Mouse (Mus musculus) CH12.LX (cell line): ENCODE measurements around the gene Gng12. TPM values are rescaled to one million over a fixed set of nuclear protein-coding genes. Genes with fewer than 3 reads are reported as not detected.
A peak's percentile ranks its signal among the peaks of the same experiment; 100 is the strongest.

Experiments
- DNase-seq: peaks from one replicate; pipeline ENCODE4 v3.0.0-alpha.2; 2013; ENCODE audit errors: extremely low read depth
- H3K27ac ChIP-seq: 2 replicates; pipeline ENCODE4 v1.5.1; 2012; ENCODE audit warnings: low read depth, mild to moderate bottlenecking, control low read depth, moderate library complexity; ENCODE audit not compliant: insufficient read depth
- H3K27me3 ChIP-seq: replicated peaks from 2 replicates; pipeline ENCODE3; 2012; ENCODE audit warnings: inconsistent platforms
- H3K36me3 ChIP-seq, 2 experiments: replicated peaks in 1 of 2; 2 replicates each; pipeline versions ENCODE3 to v1.6.1; 2012; ENCODE audit warnings: inconsistent platforms in 1 of 2, low read length in 1 of 2, mild to moderate bottlenecking in 1 of 2, mixed read lengths in 1 of 2, moderate library complexity in 1 of 2; ENCODE audit not compliant: control insufficient read depth in 1 of 2, insufficient read depth in 1 of 2
- H3K4me1 ChIP-seq, 2 experiments: 2 replicates each; pipeline ENCODE4 v1.6.1; 2012; ENCODE audit warnings: inconsistent platforms in 1 of 2, moderate library complexity in 1 of 2; ENCODE audit not compliant: insufficient read depth in 2 of 2, control insufficient read depth in 1 of 2
- H3K4me2 ChIP-seq: 2 replicates; pipeline ENCODE4 v1.6.1; 2012; ENCODE audit warnings: low read depth, mild to moderate bottlenecking, control low read depth; ENCODE audit not compliant: poor library complexity, insufficient read depth, severe bottlenecking
- H3K4me3 ChIP-seq, 3 experiments: fragments of 150-350 bp in 1 of 3; sonication (generic) in 1 of 3; replicated peaks in 1 of 3; 2 replicates each; pipeline versions ENCODE3 to v1.5.1; 2011 to 2012; ENCODE audit warnings: low read depth in 2 of 3, low read length in 2 of 3, mild to moderate bottlenecking in 2 of 3, moderate library complexity in 2 of 3, control low read depth in 1 of 3, improper control_type of control experiment in 1 of 3, inconsistent platforms in 1 of 3, mixed read lengths in 1 of 3; ENCODE audit not compliant: poor library complexity in 1 of 3
- H3K79me2 ChIP-seq: replicated peaks from 2 replicates; pipeline ENCODE4 v1.6.1; 2012; ENCODE audit warnings: mild to moderate bottlenecking, moderate library complexity; ENCODE audit not compliant: control insufficient read depth, poor library complexity, insufficient read depth, severe bottlenecking; ENCODE audit errors: extremely low read depth
- H3K9ac ChIP-seq: 2 replicates; pipeline ENCODE4 v1.6.1; 2012; ENCODE audit warnings: low read depth, mild to moderate bottlenecking, control low read depth, moderate library complexity; ENCODE audit not compliant: insufficient read depth
- H3K9me3 ChIP-seq: replicated peaks from 2 replicates; pipeline ENCODE3; 2012; ENCODE audit warnings: low read length, inconsistent platforms, mixed read lengths
- BHLHE40 ChIP-seq: IDR thresholded peaks from 2 replicates; pipeline ENCODE4 v1.6.1; 2011; ENCODE audit warnings: mild to moderate bottlenecking, low read depth, low read length, improper control_type of control experiment
- CTCF ChIP-seq, 2 experiments: IDR thresholded peaks in 1 of 2; conservative IDR thresholded peaks in 1 of 2; 2 replicates each; pipeline ENCODE4 v1.5.1; 2011 to 2012; ENCODE audit warnings: low read depth in 2 of 2, low read length in 2 of 2, improper control_type of control experiment in 1 of 2, inconsistent platforms in 1 of 2, mild to moderate bottlenecking in 1 of 2, moderate library complexity in 1 of 2
- ELF1 ChIP-seq: IDR thresholded peaks from 2 replicates; pipeline ENCODE4 v1.6.1; 2014; ENCODE audit warnings: low read depth, mild to moderate bottlenecking, inconsistent platforms, low read length, improper control_type of control experiment
- ETS1 ChIP-seq: conservative IDR thresholded peaks from 2 replicates; pipeline ENCODE4 v1.6.1; 2012; ENCODE audit warnings: low read depth, mild to moderate bottlenecking, inconsistent platforms, low read length, improper control_type of control experiment, moderate library complexity
- IRF4 ChIP-seq: IDR thresholded peaks from 2 replicates; pipeline ENCODE4 v1.6.1; 2014; ENCODE audit warnings: low read depth, mild to moderate bottlenecking, inconsistent platforms, low read length, improper control_type of control experiment
- MEF2A ChIP-seq: IDR thresholded peaks from 2 replicates; pipeline ENCODE4 v1.6.1; 2014; ENCODE audit warnings: low read depth, mild to moderate bottlenecking, inconsistent platforms, low read length, improper control_type of control experiment, borderline replicate concordance
- POLR2A ChIP-seq: IDR thresholded peaks from 2 replicates; pipeline ENCODE4 v1.6.1; 2011; ENCODE audit warnings: low read depth, mild to moderate bottlenecking, improper control_type of control experiment, low read length
- ZMIZ1 ChIP-seq: IDR thresholded peaks from 2 replicates; pipeline ENCODE4 v1.6.1; 2012; ENCODE audit warnings: low read depth, mild to moderate bottlenecking, inconsistent platforms, low read length, improper control_type of control experiment
- dilution Hi-C: fragments of 300-500 bp; cut with MboI; formaldehyde crosslinking; loops from 2 replicates; pipeline ENCODE4 v1.14.3; 2020; ENCODE audit warnings: low sequenced_read_pairs; ENCODE audit not compliant: extremely low pct_unique_long_range_greater_than_20kb, extremely low pct_ligation_motif_present
- in situ Hi-C: fragments of 300-500 bp; cut with MboI; formaldehyde crosslinking; loops from 3 replicates; pipeline ENCODE4 v1.14.3; 2019; ENCODE audit warnings: low sequenced_read_pairs, low pct_ligation_motif_present, low pct_unique_long_range_greater_than_20kb, mixed read lengths
- polyA plus RNA-seq: library from polyadenylated mRNA; unstranded; fragments of >175 nt; gene quantifications from 2 replicates; pipeline ENCODE4 v1.2.1, GENCODE M21; 2012; ENCODE audit warnings: low read depth; ENCODE audit not compliant: insufficient read length
- total RNA-seq, 2 experiments: library from RNA; depleted of rRNA; stranded (reverse); fragments of 300-350 nt in 1 of 2; fragments of >200 nt in 1 of 2; gene quantifications; 2 replicates each; pipeline ENCODE4 v1.2.3; 2012 to 2014

The Gng12 gene
- total and polyA plus RNA-seq, 3 experiments, result 3.9 to 20.8 (median 12.2) TPM

DNA sequence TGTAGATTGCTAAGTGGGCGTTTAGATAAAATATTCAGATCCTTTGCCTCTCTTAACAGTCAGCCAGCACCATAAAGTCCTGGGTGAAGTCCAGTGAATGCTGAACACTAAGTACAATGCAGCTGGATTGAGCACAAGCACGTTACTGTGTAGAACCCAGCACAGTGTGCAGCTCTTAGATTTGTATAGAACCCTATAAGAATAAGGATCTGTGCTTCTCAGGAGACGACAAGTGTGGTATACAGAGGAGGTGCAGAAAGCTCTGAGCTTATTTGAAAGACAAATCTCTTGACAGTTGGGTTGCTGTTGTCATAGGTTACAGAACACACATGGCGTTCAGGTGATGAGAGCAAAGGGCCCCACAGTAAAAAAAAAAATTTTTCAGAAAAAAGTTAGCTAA lies 1.8 kb downstream of the Gng12 start:
- dilution Hi-C loops, result no loop called here

DNA sequence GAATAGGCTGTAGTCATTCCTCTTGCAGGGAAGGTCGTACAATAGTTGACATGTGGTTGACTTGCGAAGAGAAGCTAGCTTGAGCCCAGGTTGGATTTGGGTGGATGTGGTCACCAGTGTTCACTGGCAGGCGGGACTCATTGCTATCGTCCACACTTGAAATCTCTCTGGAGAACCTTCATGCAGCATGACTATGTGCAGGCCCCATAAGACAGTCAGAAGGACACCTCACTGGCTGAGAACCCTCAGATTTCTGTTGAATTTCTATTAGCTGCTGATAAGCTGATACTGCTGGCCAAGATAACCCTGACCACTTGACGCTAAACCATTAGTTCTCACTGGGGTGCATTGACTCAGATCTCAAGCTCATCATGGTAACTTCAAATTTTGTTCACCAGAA lies 5.7 kb downstream of the Gng12 start:
- dilution Hi-C loops (no loop called here), in situ Hi-C loops (no loop called here)
- H3K36me3 ChIP-seq, result no peaks in the 10 kb centered on the region
- H3K27me3 ChIP-seq, result no peaks in the 10 kb centered on the region
- no peak overlapping the region for H3K4me3 ChIP-seq
- H3K9me3 ChIP-seq, result no peaks in the 10 kb centered on the region
- no peak overlapping the region for H3K27ac ChIP-seq
- H3K4me1 ChIP-seq, result peaks cover 4 to 34% of the 10 kb centered on the region in 2 experiments; a peak in 2 of 4 replicates
- TF ChIP-seq MEF2A, result no peak
- no peak for TF ChIP-seq ELF1
- TF ChIP-seq BHLHE40, result no peak
- TF ChIP-seq ETS1, result no peak
- no peaks in the 10 kb centered on the region for H3K79me2 ChIP-seq
- H3K4me2 ChIP-seq, result no peak overlapping the region
- no peak for DNase-seq
- no peak overlapping the region for H3K9ac ChIP-seq

More for the DNA sequence above, 1.8 kb downstream of the Gng12 start:
- no peak overlapping the region for H3K4me3 ChIP-seq
- H3K27me3 ChIP-seq, result no peaks in the 10 kb centered on the region
- H3K4me2 ChIP-seq, result peak overlapping the region; percentile 45
- H3K27ac ChIP-seq, result no peak overlapping the region
- no peaks in the 10 kb centered on the region for H3K36me3 ChIP-seq
- H3K4me1 ChIP-seq, result peaks cover 7 to 27% of the 10 kb centered on the region in 2 experiments; a peak in 3 of 4 replicates
- in situ Hi-C loops, result no loop called here
- H3K9ac ChIP-seq, result peak overlapping the region; percentile 74; the same call in 1 of the 2 replicates
- no peaks in the 10 kb centered on the region for H3K79me2 ChIP-seq
- TF ChIP-seq CTCF (conservative IDR thresholded peaks at IDR 0.05 in 1 of 2, IDR thresholded peaks at IDR 0.05 in 1 of 2; ENCODE audit: low read depth in 2 of 2, low read length in 2 of 2) (no peak), BHLHE40 (no peak), POLR2A (no peak), IRF4 (no peak)
- no peaks in the 10 kb centered on the region for H3K9me3 ChIP-seq
- DNase-seq, result peak; percentile 20

DNA sequence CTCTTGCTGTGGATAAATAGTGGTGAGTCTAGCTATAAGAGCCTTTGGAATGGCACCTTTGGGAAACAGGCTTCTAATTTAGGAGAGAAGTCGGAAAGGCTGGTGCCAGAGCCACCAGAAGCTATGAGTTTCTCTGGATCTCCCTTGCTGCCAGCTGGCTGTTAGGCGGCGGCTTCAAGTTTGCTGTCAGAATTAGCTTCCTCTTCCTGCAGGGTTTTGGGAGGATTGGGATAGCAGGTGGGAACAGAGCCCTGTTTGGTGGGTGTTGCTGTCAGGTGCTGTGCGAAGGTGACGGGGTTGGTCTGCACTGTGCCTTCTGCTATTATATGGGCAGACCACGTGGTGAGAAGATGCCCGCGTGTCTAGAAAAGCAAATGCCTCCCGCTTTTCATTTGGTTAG lies 7.0 kb downstream of the Gng12 start:
- in situ Hi-C loops, result no loop called here
- Histone ChIP-seq H3K4me2 (no peak overlapping the region), H3K9ac (no peak overlapping the region), H3K27ac (no peak overlapping the region), H3K9me3 (no peaks in the 10 kb centered on the region), H3K79me2 (no peaks in the 10 kb centered on the region), H3K27me3 (no peaks in the 10 kb centered on the region), H3K4me3 (no peak overlapping the region), H3K4me1 (peaks cover 0 to 23% of the 10 kb centered on the region in 2 experiments; a peak in 1 of 4 replicates), H3K36me3 (no peaks in the 10 kb centered on the region)
- TF ChIP-seq ZMIZ1 (no peak), POLR2A (no peak)
- dilution Hi-C loops, result no loop called here
- DNase-seq, result no peak
